Mouse (Mus musculus): ENCODE measurements around the gene Cacnb3. TPM values are rescaled to one million over a fixed set of nuclear protein-coding genes. Genes with fewer than 3 reads are reported as not detected.

The Cacnb3 gene
- polyA plus RNA-seq, 1 experiment from 2014 or later, result 36.6 TPM

DNA sequence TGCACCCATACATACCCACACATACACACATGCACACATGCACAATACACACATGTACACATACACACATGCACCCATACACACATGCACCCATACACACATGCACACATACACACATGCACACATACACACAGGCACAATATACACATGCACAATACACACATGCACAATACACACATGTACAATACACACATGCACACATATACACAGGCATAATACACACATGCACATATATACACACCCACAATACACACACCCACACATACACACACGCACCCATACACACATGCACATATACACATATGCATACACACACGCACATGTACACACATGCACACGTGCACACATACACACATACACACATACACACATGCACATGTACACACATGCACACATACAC, 18.4 kb upstream of the Cacnb3 start:
- ATAC-seq (replicated peaks; ENCODE audit: low FRiP score), result no peak
- Histone ChIP-seq H3K4me2 (no peak overlapping the region), H3K9ac (no peak overlapping the region), H3K4me3 (replicated peaks) (no peak overlapping the region), H3K4me1 (peaks cover 36% of the 10 kb centered on the region), H3K27me3 (no peaks in the 10 kb centered on the region), H3K9me3 (replicated peaks) (no peaks in the 10 kb centered on the region), H3K36me3 (no peaks in the 10 kb centered on the region), H3K27ac (no peak overlapping the region)
- 96% methylated on average over 3 of the region's 3 CpGs for WGBS

GRCm38 (mm10) chr15:98614551-98614950, 16.1 kb upstream of the Cacnb3 start:
- no peaks in the 10 kb centered on the region for H3K36me3 ChIP-seq
- 67% methylated on average over 9 of the region's 9 CpGs for WGBS
- H3K9ac ChIP-seq, result no peak overlapping the region
- no peak overlapping the region for H3K27ac ChIP-seq
- peaks cover 24% of the 10 kb centered on the region for H3K4me1 ChIP-seq
- H3K4me3 ChIP-seq (replicated peaks), result no peak overlapping the region
- no peak overlapping the region for H3K4me2 ChIP-seq
- H3K9me3 ChIP-seq (replicated peaks), result no peaks in the 10 kb centered on the region
- H3K27me3 ChIP-seq, result peaks cover 4% of the 10 kb centered on the region; the same call in 1 of the 2 replicates
- ATAC-seq (replicated peaks; ENCODE audit: low FRiP score), result no peak

- Histone ChIP-seq H3K4me1 (peaks cover 22% of the 10 kb centered on the region), H3K9ac (no peak overlapping the region), H3K4me3 (replicated peaks) (no peak overlapping the region), H3K4me2 (no peak overlapping the region), H3K27me3 (peaks cover 4% of the 10 kb centered on the region; the same call in 1 of the 2 replicates), H3K9me3 (replicated peaks) (no peaks in the 10 kb centered on the region), H3K36me3 (no peaks in the 10 kb centered on the region), H3K27ac (no peak overlapping the region)
- no peak for ATAC-seq (replicated peaks; ENCODE audit: low FRiP score)
- 55% methylated on average over 6 of the region's 6 CpGs for WGBS
These were observed 15.7 kb upstream of the Cacnb3 start for GRCm38 (mm10) chr15:98614971-98615370.

GRCm38 (mm10) chr15:98615751-98616150, 14.9 kb upstream of the Cacnb3 start:
- H3K36me3 ChIP-seq, result no peaks in the 10 kb centered on the region
- no peak overlapping the region for H3K4me3 ChIP-seq (replicated peaks)
- no peak overlapping the region for H3K9ac ChIP-seq
- WGBS, result 76% methylated on average over 6 of the region's 6 CpGs
- H3K4me1 ChIP-seq, result peaks cover 14% of the 10 kb centered on the region
- no peaks in the 10 kb centered on the region for H3K9me3 ChIP-seq (replicated peaks)
- no peak overlapping the region for H3K4me2 ChIP-seq
- peaks cover 4% of the 10 kb centered on the region; the same call in 1 of the 2 replicates for H3K27me3 ChIP-seq
- no peak overlapping the region for H3K27ac ChIP-seq
- no peak for ATAC-seq (replicated peaks; ENCODE audit: low FRiP score)

DNA sequence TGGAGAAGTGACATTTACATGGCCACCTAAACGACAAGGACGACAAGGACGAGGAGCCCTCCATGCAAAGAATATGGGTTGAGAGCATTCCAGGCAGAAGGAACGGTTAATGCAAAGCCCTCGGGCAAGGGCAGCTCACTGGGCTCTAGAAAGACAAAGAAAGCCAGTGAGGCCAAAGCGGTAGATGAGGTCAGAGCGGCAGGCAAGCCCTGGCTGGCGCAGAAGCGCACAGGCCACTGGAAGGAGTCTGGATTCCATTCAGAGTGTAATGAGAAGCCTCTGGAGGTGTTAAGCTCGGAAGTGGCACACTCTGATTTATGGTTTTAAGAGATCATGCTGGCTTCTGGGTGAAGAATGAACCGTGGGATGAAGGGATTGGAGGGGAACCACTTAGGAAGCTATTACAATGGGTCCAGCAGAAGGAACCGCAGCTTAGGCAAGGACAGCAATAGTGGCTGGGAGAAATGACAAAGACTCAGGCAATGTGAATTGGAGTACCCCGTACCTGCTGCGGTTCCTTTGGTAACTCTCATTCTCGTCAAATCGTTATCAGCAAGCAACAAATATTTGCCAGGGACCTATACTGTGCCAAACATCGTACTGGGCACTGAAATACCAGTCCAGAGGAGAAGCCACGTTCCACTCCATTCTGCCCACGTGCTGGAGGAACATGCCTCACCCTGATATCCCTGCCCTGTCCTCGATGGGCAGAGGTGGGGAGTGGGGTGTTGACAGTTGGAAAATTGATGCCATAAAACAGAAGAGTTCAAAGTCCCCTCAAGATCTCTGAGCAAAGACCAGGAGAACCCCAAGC, 14.1 kb upstream of the Cacnb3 start:
- H3K4me1 ChIP-seq, result peaks cover 12% of the 10 kb centered on the region
- ATAC-seq (replicated peaks; ENCODE audit: low FRiP score), result peak; percentile 27; the same call in 1 of the 2 replicates
- H3K36me3 ChIP-seq, result no peaks in the 10 kb centered on the region
- no peaks in the 10 kb centered on the region for H3K9me3 ChIP-seq (replicated peaks)
- peak overlapping the region; percentile 45 for H3K4me2 ChIP-seq
- peaks cover 4% of the 10 kb centered on the region; the same call in 1 of the 2 replicates for H3K27me3 ChIP-seq
- 0 out of 2 replicates have a peak overlapping the region, but pooled peaks have one; percentile 12 for H3K9ac ChIP-seq
- H3K27ac ChIP-seq, result no peak overlapping the region
- H3K4me3 ChIP-seq (replicated peaks), result no peak overlapping the region; the same call in 1 of the 2 replicates
- 35% methylated on average over 20 of the region's 20 CpGs for WGBS

DNA sequence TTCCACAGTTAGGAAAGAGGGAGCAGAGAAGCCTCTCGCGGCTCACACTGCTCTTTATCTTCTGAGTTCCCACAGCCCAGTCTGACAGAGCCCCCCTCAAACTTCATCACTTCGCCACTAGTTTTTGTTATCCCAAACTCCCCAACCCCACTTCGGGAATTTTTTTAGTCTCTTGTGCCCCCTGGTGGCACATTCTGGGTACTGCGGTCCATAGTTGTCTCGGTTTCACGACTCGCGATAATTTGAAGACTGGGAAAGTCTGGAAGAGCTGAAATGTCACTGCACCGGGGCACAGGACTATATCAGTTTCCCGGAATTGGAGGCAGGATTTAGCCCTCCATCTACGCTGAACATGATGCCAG, 13.5 kb upstream of the Cacnb3 start:
- Histone ChIP-seq H3K4me1 (peaks cover 14% of the 10 kb centered on the region), H3K36me3 (no peaks in the 10 kb centered on the region), H3K27me3 (peaks cover 6% of the 10 kb centered on the region; the same call in 1 of the 2 replicates), H3K4me3 (replicated peaks) (no peak overlapping the region; the same call in 1 of the 2 replicates), H3K9me3 (replicated peaks) (no peaks in the 10 kb centered on the region), H3K9ac (0 out of 2 replicates have a peak overlapping the region, but pooled peaks have one; percentile 12), H3K4me2 (peak overlapping the region; percentile 45), H3K27ac (no peak overlapping the region)
- 1% methylated on average over 12 of the region's 12 CpGs for WGBS
- ATAC-seq (replicated peaks; ENCODE audit: low FRiP score), result peak; percentile 52; the same call in 1 of the 2 replicates

GRCm38 (mm10) chr15:98622199-98622598, 8.4 kb upstream of the Cacnb3 start:
- ATAC-seq (replicated peaks; ENCODE audit: low FRiP score), result no peak
- Histone ChIP-seq H3K27me3 (peaks cover 8% of the 10 kb centered on the region; the same call in 1 of the 2 replicates), H3K27ac (no peak overlapping the region), H3K4me3 (replicated peaks) (no peak overlapping the region), H3K9me3 (replicated peaks) (no peaks in the 10 kb centered on the region), H3K36me3 (no peaks in the 10 kb centered on the region), H3K9ac (no peak overlapping the region), H3K4me1 (peaks cover 27% of the 10 kb centered on the region), H3K4me2 (no peak overlapping the region)
- 7% methylated on average over 7 of the region's 7 CpGs for WGBS

DNA sequence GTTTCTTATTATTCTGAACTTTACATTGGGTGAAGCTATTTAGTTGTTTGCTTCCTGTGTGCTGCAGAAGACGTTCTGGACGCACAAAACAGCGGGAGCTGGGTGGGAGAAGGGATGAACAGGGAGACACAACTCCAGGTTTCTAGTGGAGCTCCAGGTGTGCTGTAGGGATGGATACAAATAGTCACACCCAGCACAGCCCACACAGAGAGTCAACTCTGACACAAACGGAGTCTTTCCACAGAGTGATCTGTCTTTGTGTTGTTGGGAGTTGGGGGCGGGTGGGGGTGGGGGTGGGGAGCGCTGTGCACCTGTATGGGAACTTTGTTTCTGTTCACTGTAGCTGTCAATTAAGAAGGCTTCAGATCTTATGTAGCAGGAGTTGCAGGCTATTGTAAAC, 7.9 kb upstream of the Cacnb3 start:
- Histone ChIP-seq H3K9me3 (replicated peaks) (no peaks in the 10 kb centered on the region), H3K27ac (no peak overlapping the region), H3K27me3 (peaks cover 8% of the 10 kb centered on the region; the same call in 1 of the 2 replicates), H3K9ac (no peak overlapping the region), H3K4me2 (no peak overlapping the region), H3K4me1 (peaks cover 24% of the 10 kb centered on the region), H3K4me3 (replicated peaks) (no peak overlapping the region), H3K36me3 (no peaks in the 10 kb centered on the region)
- 32% methylated on average over 6 of the region's 6 CpGs for WGBS
- ATAC-seq (replicated peaks; ENCODE audit: low FRiP score), result no peak

GRCm38 (mm10) chr15:98623361-98623821, 7.2 kb upstream of the Cacnb3 start:
- Histone ChIP-seq H3K36me3 (no peaks in the 10 kb centered on the region), H3K9me3 (replicated peaks) (no peaks in the 10 kb centered on the region), H3K4me2 (no peak overlapping the region), H3K4me3 (replicated peaks) (no peak overlapping the region), H3K27me3 (peaks cover 9% of the 10 kb centered on the region; the same call in 1 of the 2 replicates), H3K27ac (no peak overlapping the region), H3K9ac (no peak overlapping the region), H3K4me1 (peaks cover 30% of the 10 kb centered on the region)
- WGBS, result 49% methylated on average over 5 of the region's 5 CpGs
- no peak for ATAC-seq (replicated peaks; ENCODE audit: low FRiP score)

- Histone ChIP-seq H3K9ac (no peak overlapping the region), H3K36me3 (no peaks in the 10 kb centered on the region), H3K27ac (peak overlapping the region; percentile 25), H3K4me3 (replicated peaks) (no peak overlapping the region), H3K9me3 (replicated peaks) (no peaks in the 10 kb centered on the region), H3K4me1 (peaks cover 55% of the 10 kb centered on the region), H3K27me3 (peaks cover 22% of the 10 kb centered on the region), H3K4me2 (0 out of 2 replicates have a peak overlapping the region, but pooled peaks have one; percentile 12)
- WGBS, result 4% methylated on average over 8 of the region's 8 CpGs
- ATAC-seq (replicated peaks; ENCODE audit: low FRiP score), result no peak
These were observed 4.6 kb upstream of the Cacnb3 start for GRCm38 (mm10) chr15:98626078-98626477.

GRCm38 (mm10) chr15:98626487-98627212, 4.0 kb upstream of the Cacnb3 start:
- Histone ChIP-seq H3K4me2 (0 out of 2 replicates have a peak overlapping the region, but pooled peaks have one; percentile 12), H3K9me3 (replicated peaks) (no peaks in the 10 kb centered on the region), H3K4me1 (peaks cover 61% of the 10 kb centered on the region), H3K36me3 (no peaks in the 10 kb centered on the region), H3K9ac (no peak overlapping the region), H3K27me3 (peaks cover 28% of the 10 kb centered on the region), H3K27ac (peak overlapping the region; percentile 25), H3K4me3 (replicated peaks) (no peak overlapping the region)
- no peak for ATAC-seq (replicated peaks; ENCODE audit: low FRiP score)
- 54% methylated on average over 7 of the region's 7 CpGs for WGBS
